Mouse (Mus musculus) limb, embryonic 12.5 days (tissue): ENCODE results near the gene Arhgap9. TPM values are rescaled to one million over a fixed set of nuclear protein-coding genes. Genes with fewer than 3 reads are reported as not detected.

Experiments used
- ATAC-seq: fragments of 200-750 bp; cut with Nextera tagmentation; 2 replicates; pipeline ENCODE4 v1.8.0; 2017; ENCODE audit warnings: low read depth, moderate TSS enrichment; ENCODE audit not compliant: insufficient number of reproducible peaks, insufficient read depth, low FRiP score, low TSS enrichment
- H3K27ac ChIP-seq: fragments of 300-500 bp; sonication (generic); 2 replicates; pipeline ENCODE4 v1.5.1; 2016; ENCODE audit warnings: mild to moderate bottlenecking, moderate library complexity
- H3K27me3 ChIP-seq: fragments of 300-500 bp; sonication (generic); 2 replicates; pipeline ENCODE4 v1.6.1; 2016; ENCODE audit warnings: mild to moderate bottlenecking, moderate library complexity
- H3K36me3 ChIP-seq: fragments of 300-500 bp; sonication (generic); 2 replicates; pipeline ENCODE4 v1.6.1; 2016; ENCODE audit warnings: mild to moderate bottlenecking, moderate library complexity
- H3K4me1 ChIP-seq: fragments of 300-500 bp; sonication (generic); replicated peaks from 2 replicates; pipeline ENCODE4 v1.6.1; 2016
- H3K4me2 ChIP-seq: fragments of 300-500 bp; sonication (generic); 2 replicates; pipeline ENCODE4 v1.6.1; 2016; ENCODE audit warnings: mild to moderate bottlenecking, moderate library complexity
- H3K4me3 ChIP-seq: fragments of 300-500 bp; sonication (generic); replicated peaks from 2 replicates; pipeline ENCODE4 v1.5.1; 2016; ENCODE audit warnings: mild to moderate bottlenecking
- H3K9ac ChIP-seq: fragments of 300-500 bp; sonication (generic); replicated peaks from 2 replicates; pipeline ENCODE4 v1.6.1; 2016; ENCODE audit warnings: mild to moderate bottlenecking, moderate library complexity
- H3K9me3 ChIP-seq: fragments of 300-500 bp; sonication (generic); 2 replicates; pipeline ENCODE4 v1.6.1; 2016; ENCODE audit warnings: mild to moderate bottlenecking, moderate library complexity
- WGBS: fragments of 180-500 bp; shearing (Covaris S2); methylation state at CpG from one replicate; pipeline ENCODE4 v1.1.7; 2016; 5-methylcytosine and 5-hydroxymethylcytosine counted together
- polyA plus RNA-seq: library from polyadenylated mRNA; unstranded; fragments of >200 nt; fragmentation: Nextera tagmentation; extraction: Ambion mirVana; gene quantifications from 2 replicates; pipeline ENCODE4 v1.2.1, GENCODE M21; 2016

The Arhgap9 gene
- polyA plus RNA-seq, 1 experiment from 2014 or later = 5.7 TPM

DNA sequence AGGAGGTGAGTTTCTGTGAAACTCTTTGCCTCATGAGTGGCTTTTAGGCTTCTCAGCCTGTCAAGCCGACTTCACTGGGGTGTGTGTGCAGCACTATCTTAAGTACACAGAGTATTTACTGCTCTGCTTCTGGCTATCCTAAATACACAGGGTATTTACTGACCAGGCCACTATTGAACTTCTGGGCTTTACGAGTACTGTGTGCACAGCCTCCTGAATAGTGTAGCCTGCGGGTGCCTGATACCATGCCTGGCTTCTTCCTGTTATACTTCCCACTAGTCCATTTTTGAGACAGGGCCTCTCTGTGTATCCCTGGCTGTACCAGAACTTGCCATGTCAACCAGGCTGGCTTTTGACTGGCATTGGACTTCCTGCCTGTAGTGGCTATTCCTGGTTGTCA is 55.9 kb downstream of the Arhgap9 start:
- Histone ChIP-seq H3K9ac (no peak overlapping the region), H3K4me1 (peaks cover 5% of the 10 kb centered on the region), H3K4me2 (no peak overlapping the region), H3K27ac (no peak overlapping the region), H3K36me3 (no peaks in the 10 kb centered on the region), H3K27me3 (no peaks in the 10 kb centered on the region), H3K9me3 (0 out of 2 replicates have a peak, but pooled peaks cover 2% of the 10 kb centered on the region), H3K4me3 (no peak overlapping the region)
- 64% methylated on average over 3 of the region's 3 CpGs for WGBS
- no peak for ATAC-seq

Other genes starting within 250 kb of the Arhgap9 start
- 0.38 TPM in 1 of 2 replicates, not detected in the other for gene Agap2, start 246.7 kb upstream of the Arhgap9 start, polyA plus RNA-seq
- gene Os9, start 200.8 kb upstream of the Arhgap9 start, polyA plus RNA-seq = 58.7 and 65.5 TPM in 2 replicates
- 4.3 and 5.0 TPM in 2 replicates for gene B4galnt1, start 156.7 kb upstream of the Arhgap9 start, polyA plus RNA-seq
- 3.4 and 3.5 TPM in 2 replicates for gene Slc26a10, start 141.3 kb upstream of the Arhgap9 start, polyA plus RNA-seq
- 67.5 and 74.1 TPM in 2 replicates for gene Arhgef25, start 131.9 kb upstream of the Arhgap9 start, polyA plus RNA-seq
- gene Dtx3, start 126.2 kb upstream of the Arhgap9 start, polyA plus RNA-seq = 150 and 166 TPM in 2 replicates
- 27.3 and 28.0 TPM in 2 replicates for gene Pip4k2c, start 110.4 kb upstream of the Arhgap9 start, polyA plus RNA-seq
- 5.3 and 5.6 TPM in 2 replicates for gene Kif5a, start 58.6 kb upstream of the Arhgap9 start, polyA plus RNA-seq
- gene Dctn2, start 55.6 kb upstream of the Arhgap9 start, polyA plus RNA-seq = 174 and 183 TPM in 2 replicates
- gene Mbd6, start 32.9 kb upstream of the Arhgap9 start, polyA plus RNA-seq = 17.2 and 19.8 TPM in 2 replicates
- 144 and 145 TPM in 2 replicates for gene Mars, start 10.2 kb upstream of the Arhgap9 start, polyA plus RNA-seq
- 11.0 and 14.2 TPM in 2 replicates for gene Gli1, start 20.0 kb downstream of the Arhgap9 start, polyA plus RNA-seq
- gene Inhbe, start 32.4 kb downstream of the Arhgap9 start, polyA plus RNA-seq = 0.04 and 0.08 TPM in 2 replicates
- not detected in 2 replicates for gene Inhbc, start 48.5 kb downstream of the Arhgap9 start, polyA plus RNA-seq
- gene R3hdm2, start 58.4 kb downstream of the Arhgap9 start, polyA plus RNA-seq = 45.6 and 56.4 TPM in 2 replicates
- 11.5 and 11.7 TPM in 2 replicates for gene Stac3, start 179.7 kb downstream of the Arhgap9 start, polyA plus RNA-seq
- 0.60 and 1.6 TPM in 2 replicates for gene Ndufa4l2, start 193.0 kb downstream of the Arhgap9 start, polyA plus RNA-seq
- 96.8 and 98.1 TPM in 2 replicates for gene Shmt2, start 200.5 kb downstream of the Arhgap9 start, polyA plus RNA-seq
- gene Nxph4, start 212.6 kb downstream of the Arhgap9 start, polyA plus RNA-seq = 4.2 and 6.3 TPM in 2 replicates